Mouse (Mus musculus) kidney, adult 2 months (tissue): ENCODE results near the gene Cpeb3.

Experiments
- CTCF ChIP-seq: fragments of 200-500 bp; conservative IDR thresholded peaks from 2 replicates; pipeline ENCODE4 v1.5.1; 2011; ENCODE audit warnings: low read depth, mild to moderate bottlenecking, control low read depth, low read length, moderate library complexity, mixed read lengths; ENCODE audit not compliant: insufficient read depth, insufficient read length
- POLR2A ChIP-seq: fragments of 200-500 bp; IDR thresholded peaks from one replicate; pipeline ENCODE4 v1.6.1; 2011; ENCODE audit warnings: low read depth, low read length, control low read depth

DNA sequence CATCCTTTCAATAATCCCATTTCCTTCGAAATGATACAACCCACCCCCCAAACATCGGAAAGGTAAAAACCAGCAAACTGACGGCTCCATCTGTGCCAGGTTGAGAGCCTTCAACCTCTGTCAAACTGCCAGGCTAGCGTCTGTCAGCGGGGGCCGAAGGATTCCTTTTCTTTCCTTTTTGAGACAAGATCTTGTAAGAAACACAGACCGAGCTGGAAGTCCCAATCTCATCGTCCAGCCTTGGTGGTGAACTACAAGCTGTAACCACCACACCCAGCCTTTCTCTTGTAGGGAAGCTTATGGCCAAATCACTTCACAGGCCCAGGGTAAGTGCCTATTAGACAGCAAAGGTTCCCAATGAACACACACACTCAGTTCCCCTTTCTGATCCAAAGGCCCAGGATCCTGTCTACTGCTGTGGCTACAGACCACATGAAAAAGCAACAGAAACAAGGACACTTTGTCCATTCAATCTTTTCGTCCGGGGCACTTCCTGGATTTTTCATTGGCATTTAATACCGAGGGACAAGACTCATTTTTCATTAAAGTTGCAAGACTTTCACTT lies 35.8 kb downstream of the Cpeb3 start:
- TF ChIP-seq POLR2A, result no peak
- TF ChIP-seq CTCF, result no peak
